Mouse (Mus musculus): ENCODE results near the gene Wbp2.

DNA sequence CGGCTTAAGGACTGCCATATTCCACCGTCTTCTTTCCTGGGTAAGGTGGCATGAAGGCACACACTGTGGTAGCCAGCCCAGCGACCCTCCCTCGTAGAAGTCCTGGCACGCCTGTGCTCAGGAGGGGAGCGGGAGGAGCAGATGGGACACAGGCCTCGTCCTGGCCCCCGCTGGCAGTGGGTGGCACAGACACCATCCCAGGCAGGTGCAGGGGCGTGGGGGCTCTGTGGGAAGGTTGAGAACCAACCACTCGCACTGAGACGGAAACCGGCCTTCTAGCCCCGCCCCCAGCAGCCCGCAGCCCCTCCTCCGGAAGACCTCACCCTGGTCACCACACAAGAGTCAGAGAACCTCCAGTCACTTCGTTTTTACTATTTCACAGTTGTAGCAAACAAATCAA lies 8.6 kb downstream of the Wbp2 start:
- TF ChIP-seq CTCF (IDR thresholded peaks at IDR 0.05; ENCODE audit: insufficient read depth, low read depth, low read length) (no peak), POLR2A (IDR thresholded peaks at IDR 0.05; ENCODE audit: insufficient read depth, low read depth, low read length) (no peak)

Measured in olfactory bulb, adult 2 months (tissue).